Mouse (Mus musculus): ENCODE measurements around the gene Abcc3.

DNA sequence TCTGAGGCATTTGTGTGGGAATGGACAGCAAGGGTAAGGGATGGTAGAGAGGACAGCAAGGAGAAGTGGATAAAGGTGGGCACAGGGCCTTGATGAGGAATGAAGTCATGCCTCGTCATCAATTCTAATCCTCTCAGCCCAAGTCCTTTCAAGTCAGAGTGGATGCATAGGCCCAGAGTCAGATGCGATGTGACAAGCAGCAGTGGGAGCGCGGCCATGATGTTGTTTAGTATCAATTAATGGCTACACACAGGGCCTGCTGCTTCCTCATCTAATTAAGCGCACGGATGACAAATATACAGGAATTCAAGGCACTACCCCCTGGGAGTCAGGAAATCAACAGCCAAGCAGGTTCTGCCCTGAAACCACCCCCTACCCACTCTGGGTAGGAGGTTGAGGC lies 47.6 kb upstream of the Abcc3 start:
- TF ChIP-seq CTCF (conservative IDR thresholded peaks at IDR 0.05; ENCODE audit: insufficient read depth, insufficient read length, low read depth, low read length): no peak
- no peak for TF ChIP-seq POLR2A (IDR thresholded peaks at IDR 0.05; ENCODE audit: low read depth, low read length)

Measured in kidney, adult 2 months (tissue).